Mouse (Mus musculus): ENCODE results near the gene Ccdc134. TPM values are rescaled to one million over a fixed set of nuclear protein-coding genes. Genes with fewer than 3 reads are reported as not detected.
A peak's percentile ranks its signal among the peaks of the same experiment; 100 is the strongest.

The Ccdc134 gene
- total RNA-seq, 1 experiment from 2014 or later: 11.2 TPM

GRCm38 (mm10) chr15:82170437-82171377 is 43.0 kb downstream of the Ccdc134 start:
- DNase-seq: no peak

GRCm38 (mm10) chr15:82172648-82173047 is 44.9 kb downstream of the Ccdc134 start:
- DNase-seq: no peak

- no peak for DNase-seq
Observed at GRCm38 (mm10) chr15:82175091-82175490, 47.4 kb downstream of the Ccdc134 start.

GRCm38 (mm10) chr15:82177743-82178290 is 50.1 kb downstream of the Ccdc134 start:
- DNase-seq: no peak

GRCm38 (mm10) chr15:82181131-82181530 is 53.4 kb downstream of the Ccdc134 start:
- DNase-seq: no peak

GRCm38 (mm10) chr15:82182311-82182710 is 54.6 kb downstream of the Ccdc134 start:
- DNase-seq: no peak

- no peak for DNase-seq
Observed at GRCm38 (mm10) chr15:82183596-82183995, 55.9 kb downstream of the Ccdc134 start.

- no peak for DNase-seq
Observed at GRCm38 (mm10) chr15:82184183-82184582, 56.5 kb downstream of the Ccdc134 start.

- no peak for DNase-seq
Observed at GRCm38 (mm10) chr15:82184656-82185055, 56.9 kb downstream of the Ccdc134 start.

- no peak for DNase-seq
Observed at GRCm38 (mm10) chr15:82185062-82185783, 57.5 kb downstream of the Ccdc134 start.

GRCm38 (mm10) chr15:82186131-82186530 is 58.4 kb downstream of the Ccdc134 start:
- no peak for DNase-seq

GRCm38 (mm10) chr15:82186931-82187330 is 59.2 kb downstream of the Ccdc134 start:
- no peak for DNase-seq

GRCm38 (mm10) chr15:82187401-82187800 is 59.7 kb downstream of the Ccdc134 start:
- no peak for DNase-seq

- DNase-seq: no peak
Observed at GRCm38 (mm10) chr15:82187924-82188323, 60.2 kb downstream of the Ccdc134 start.

GRCm38 (mm10) chr15:82188481-82189240 is 60.9 kb downstream of the Ccdc134 start:
- peak; percentile 37 for DNase-seq

Other genes starting within 250 kb of the Ccdc134 start
- 21.4 and 28.9 TPM in 2 replicates for gene Polr3h, start 201.7 kb upstream of the Ccdc134 start, total RNA-seq (2021)
- gene Csdc2, start 191.2 kb upstream of the Ccdc134 start, total RNA-seq (2021): 9.9 and 20.0 TPM in 2 replicates
- 70.2 and 103 TPM in 2 replicates for gene Pmm1, start 167.0 kb upstream of the Ccdc134 start, total RNA-seq (2021)
- gene 1700029P11Rik, start 147.4 kb upstream of the Ccdc134 start, total RNA-seq (2021): not detected in 2 replicates
- 81.4 and 102 TPM in 2 replicates for gene Xrcc6, start 140.1 kb upstream of the Ccdc134 start, total RNA-seq (2021)
- 80.3 and 81.7 TPM in 2 replicates for gene Desi1, start 94.1 kb upstream of the Ccdc134 start, total RNA-seq (2021)
- gene Snu13, start 80.3 kb upstream of the Ccdc134 start, total RNA-seq (2021): 83.1 and 99.8 TPM in 2 replicates
- gene 4930407I10Rik, start 68.8 kb upstream of the Ccdc134 start, total RNA-seq (2021): not detected in 2 replicates
- 2.8 and 4.3 TPM in 2 replicates for gene Mei1, start 57.9 kb upstream of the Ccdc134 start, total RNA-seq (2021)
- gene Srebf2, start 19.3 kb downstream of the Ccdc134 start, total RNA-seq (2021): 85.2 and 95.5 TPM in 2 replicates
- gene Shisa8, start 84.9 kb downstream of the Ccdc134 start, total RNA-seq (2021): 0.24 and 0.48 TPM in 2 replicates
- 0.21 TPM in 1 of 2 replicates, not detected in the other for gene Tnfrsf13c, start 96.4 kb downstream of the Ccdc134 start, total RNA-seq (2021)
- 5.9 and 7.5 TPM in 2 replicates for gene Cenpm, start 116.8 kb downstream of the Ccdc134 start, total RNA-seq (2021)
- 0.62 TPM in 1 of 2 replicates, not detected in the other for gene 1500009C09Rik, start 124.5 kb downstream of the Ccdc134 start, total RNA-seq (2021)
- gene Sept3, start 147.0 kb downstream of the Ccdc134 start, total RNA-seq (2021): 3.0 and 4.3 TPM in 2 replicates
- not detected in 2 replicates for gene Wbp2nl, start 171.0 kb downstream of the Ccdc134 start, total RNA-seq (2021)
- gene Naga, start 211.0 kb downstream of the Ccdc134 start, total RNA-seq (2021): 71.5 and 75.4 TPM in 2 replicates
- 0.49 and 1.0 TPM in 2 replicates for gene Pheta2, start 211.0 kb downstream of the Ccdc134 start, total RNA-seq (2021)
- 176 and 192 TPM in 2 replicates for gene Smdt1, start 211.0 kb downstream of the Ccdc134 start, total RNA-seq (2021)
- 531 and 557 TPM in 2 replicates for gene Ndufa6, start 226.4 kb downstream of the Ccdc134 start, total RNA-seq (2021)